Mouse (Mus musculus): Measurements from ENCODE around the gene Bbs1.

DNA sequence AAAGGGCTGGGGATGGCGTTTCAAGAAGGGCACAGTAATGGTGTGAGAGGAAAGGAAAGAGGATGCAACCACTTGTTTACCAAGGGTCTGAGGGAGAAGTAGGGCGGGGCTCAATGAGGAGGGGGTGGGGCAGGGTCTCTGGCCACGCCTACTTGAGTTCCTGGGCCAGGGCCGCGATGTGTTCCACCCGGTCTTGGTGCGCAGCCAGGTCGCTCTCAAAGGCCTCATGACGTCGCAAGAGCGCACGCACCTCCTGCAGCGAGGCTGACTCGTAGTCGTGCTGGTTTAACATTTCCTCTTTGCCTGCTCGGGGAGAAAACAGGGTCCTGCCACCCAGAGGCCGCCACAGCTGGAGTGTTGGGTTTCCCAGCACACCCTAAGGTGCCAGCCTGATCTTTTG lies 41.3 kb downstream of the Bbs1 start:
- TF ChIP-seq CTCF (IDR thresholded peaks at IDR 0.05; ENCODE audit: borderline replicate concordance, insufficient read depth, low read length): no peak
- no peak for TF ChIP-seq POLR2A (IDR thresholded peaks at IDR 0.05; ENCODE audit: low read depth, low read length)
